Mouse (Mus musculus) left cerebral cortex, adult 18-20 months (tissue): ENCODE measurements around the gene Slc2a1. TPM values are rescaled to one million over a fixed set of nuclear protein-coding genes. Genes with fewer than 3 reads are reported as not detected.

Source experiments
- DNase-seq, 2 experiments: peaks; one replicate each; pipeline ENCODE4 v3.0.0; 2021 to 2022; ENCODE audit warnings: low spot score in 2 of 2, mixed read lengths in 1 of 2
- microRNA-seq, 2 experiments: library from miRNA; unstranded; fragments of <30 nt; microRNA quantifications; one replicate each; pipeline ENCODE4 v1.2.0; 2021
- total RNA-seq, 2 experiments: library from RNA; stranded (reverse); gene quantifications; 2 replicates each; pipeline ENCODE4 v1.2.3; 2021

Slc2a1 gene
- total RNA-seq, 2 experiments from 2014 or later: 75.2 to 91.1 TPM

DNA sequence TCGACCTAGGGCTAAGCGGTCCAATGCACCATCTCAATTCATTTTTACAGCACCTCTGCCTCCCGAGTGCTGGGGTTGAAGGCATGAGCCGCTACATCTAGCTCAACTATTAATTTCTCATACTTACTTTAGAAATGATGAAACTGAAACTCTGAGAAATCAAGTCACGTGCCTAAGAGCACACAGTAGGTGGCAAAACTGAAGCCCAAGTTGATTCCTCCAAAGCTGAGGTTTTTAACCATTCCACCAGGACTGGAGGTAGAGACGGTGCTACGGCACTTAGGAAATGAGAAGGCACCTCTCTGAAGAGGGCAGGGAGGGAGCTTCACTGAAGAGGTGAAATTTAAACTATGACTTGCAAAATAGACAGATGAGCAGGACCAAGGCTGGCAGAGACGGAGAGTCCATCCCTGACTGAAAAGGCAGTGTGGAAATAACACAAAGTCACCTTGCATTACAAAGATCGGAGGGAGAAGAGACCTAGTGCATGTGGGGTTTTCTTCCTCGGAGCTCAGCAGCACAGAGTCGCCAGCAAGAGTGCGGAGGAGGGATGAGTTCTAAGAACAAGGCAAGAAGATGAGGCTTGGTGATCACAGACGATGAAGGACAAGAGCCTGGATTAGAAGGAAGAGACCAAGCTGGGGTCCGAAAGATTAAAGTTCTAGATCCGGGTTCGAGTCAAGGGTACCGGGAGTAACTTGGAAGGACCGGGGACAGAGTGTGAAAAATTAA, 64.6 kb downstream of the Slc2a1 start:
- DNase-seq: peak in 1 of 2 experiments; percentile 31

DNA sequence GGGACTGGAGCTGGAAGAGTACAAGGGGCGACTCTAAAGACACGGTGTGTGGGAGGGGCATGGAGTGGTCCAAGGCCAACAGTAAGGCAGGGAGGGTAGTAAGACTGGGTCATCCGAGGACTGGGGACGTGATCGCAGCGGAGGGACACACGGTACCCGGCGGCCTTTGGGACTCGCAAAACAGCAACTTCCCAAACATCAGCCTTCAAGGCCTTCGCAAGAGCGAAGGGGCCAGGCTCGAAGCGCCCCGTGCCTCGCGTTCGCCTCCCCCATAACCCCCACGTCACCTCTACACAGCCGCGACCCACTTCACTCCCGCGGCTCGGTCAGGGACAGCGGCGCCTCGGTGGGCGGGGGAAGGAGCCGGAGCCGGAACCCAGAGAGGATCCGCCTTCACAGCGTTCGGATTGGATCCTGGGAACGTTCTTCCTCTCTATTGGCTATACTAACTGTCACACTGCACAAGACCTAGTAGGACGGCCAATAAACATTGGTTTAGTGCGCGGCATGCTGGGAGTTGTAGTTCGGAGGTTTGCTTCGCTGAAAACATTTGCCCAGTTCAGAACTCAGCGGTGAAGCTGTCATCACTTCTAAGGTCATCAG, 65.4 kb downstream of the Slc2a1 start, which contains the start of gene Zfp691:
Zfp691 (minus strand) TSS at position 345 of the 603 bp plus-strand sequence.
- DNase-seq: peak; percentile 91 to 95

DNA sequence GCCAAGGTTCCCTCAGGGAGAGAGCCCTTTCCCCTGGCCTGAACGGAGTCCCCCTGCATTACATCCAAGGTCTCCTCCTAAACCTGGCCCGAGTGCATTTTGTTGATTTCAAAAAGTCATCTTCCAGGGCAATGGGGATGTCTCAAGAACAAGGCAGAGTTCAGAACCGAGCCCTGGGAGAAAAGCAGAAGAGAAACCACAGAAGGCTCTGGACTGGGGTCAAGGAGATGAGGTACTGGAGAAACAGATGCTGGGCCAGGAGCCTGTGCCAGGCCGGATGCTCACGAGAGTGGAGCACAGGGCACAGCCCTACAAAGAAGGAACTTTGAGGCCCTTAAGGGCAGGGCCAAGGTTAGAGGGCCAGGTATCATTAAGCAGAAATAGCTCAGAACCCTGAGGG, 69.2 kb downstream of the Slc2a1 start:
- DNase-seq: no peak

DNA sequence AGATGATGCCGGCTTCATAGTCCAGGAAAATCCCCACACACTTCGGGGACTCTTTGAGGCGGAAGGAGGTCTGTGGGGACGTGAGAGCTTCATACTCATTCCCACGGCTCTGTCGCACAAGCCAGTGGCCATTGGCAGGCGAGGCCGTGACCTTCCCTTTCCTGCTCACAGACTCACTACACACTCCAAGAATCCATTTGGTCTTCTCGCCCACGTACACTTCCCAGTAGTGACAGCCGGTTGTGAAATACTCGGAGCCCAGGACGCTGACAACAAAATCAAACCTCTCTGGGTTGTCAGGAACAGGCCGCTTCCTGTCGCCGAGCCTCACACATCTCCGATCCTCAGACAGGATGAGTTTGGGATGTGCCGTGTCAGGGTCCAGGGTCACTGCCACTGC, 69.8 kb downstream of the Slc2a1 start:
- no peak for DNase-seq

DNA sequence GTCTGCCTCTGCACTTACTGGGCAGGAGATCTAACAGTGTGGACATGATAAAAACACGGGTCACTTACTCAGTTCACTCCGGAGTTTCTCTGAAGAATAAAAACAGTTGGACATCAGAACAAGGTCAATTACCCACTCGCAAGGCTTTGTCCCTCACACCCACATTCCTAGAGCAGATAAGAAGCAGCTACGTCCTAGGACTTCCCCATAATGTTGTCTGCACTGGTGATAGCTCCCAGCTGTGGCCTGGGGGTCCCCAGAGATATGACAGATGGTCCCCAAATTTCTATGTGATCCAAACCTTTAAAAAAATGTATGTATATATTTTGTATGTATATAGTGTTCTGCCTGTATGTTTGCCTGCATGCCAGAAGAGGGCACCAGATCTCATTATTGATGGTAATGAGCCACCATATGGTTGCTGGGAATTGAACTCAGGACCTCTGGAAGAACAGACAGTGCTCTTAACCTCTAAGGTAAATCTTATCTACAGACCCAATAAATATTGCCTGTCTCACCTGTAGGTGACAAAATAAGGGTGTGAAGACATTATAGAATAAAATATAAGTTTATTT, 71.7 kb downstream of the Slc2a1 start:
- no peak for DNase-seq

DNA sequence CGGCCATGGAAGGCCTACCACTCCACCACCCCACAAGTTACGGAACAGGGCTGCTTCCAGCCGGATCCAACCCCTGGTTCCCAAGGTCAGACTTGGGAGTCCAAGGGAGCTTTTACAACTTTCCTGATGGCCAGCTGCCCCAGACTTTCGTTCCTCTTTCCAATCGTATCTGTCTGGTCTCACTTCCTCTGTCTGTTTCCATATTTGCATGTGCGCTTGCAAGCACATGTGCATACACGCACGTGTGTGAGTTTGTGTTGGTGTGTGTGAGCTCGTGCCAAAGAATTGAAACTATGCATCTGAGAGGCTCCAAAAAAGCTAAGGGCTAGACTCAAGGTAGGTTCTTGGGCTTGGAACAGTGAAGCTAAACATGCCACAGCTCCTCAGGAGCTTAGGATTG, 72.9 kb downstream of the Slc2a1 start:
- DNase-seq: no peak

DNA sequence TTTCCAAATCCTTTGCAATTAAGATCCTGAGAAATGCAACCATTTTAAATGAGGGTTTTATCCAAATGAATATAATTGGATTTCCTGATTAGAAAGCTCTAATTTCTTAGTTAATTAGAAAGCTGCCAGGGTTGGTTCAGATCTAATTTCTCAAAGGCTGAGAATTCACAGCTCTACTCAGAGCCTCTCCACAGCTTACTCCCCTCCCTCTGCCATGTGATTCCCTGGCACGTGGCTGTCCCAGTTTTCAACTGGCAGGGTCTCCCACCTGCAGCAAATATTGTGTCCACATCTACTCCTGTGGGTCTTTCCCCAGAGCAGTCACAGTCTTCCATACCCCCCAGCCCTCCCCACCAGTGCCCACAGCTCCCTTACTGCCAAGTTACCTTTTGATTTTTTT, 75.0 kb downstream of the Slc2a1 start:
- no peak for DNase-seq

DNA sequence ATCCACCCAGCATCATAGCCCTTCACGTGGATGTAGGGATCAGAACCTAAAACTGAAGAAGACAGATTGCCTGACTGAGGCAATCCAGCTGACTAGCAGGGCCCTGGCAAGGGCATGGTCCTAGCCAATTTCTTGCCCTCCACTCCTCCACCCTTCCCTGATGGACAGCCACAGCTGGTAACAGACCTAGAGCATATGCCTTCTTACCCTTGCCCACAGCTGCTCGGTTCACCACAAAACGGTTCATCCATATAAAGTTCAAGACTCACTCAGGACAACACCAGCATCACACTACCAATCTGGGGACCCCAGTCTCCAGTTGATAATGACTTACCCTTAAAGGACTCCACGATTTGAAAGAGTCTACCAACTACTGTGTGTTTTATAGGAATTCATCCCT, 77.3 kb downstream of the Slc2a1 start:
- no peak for DNase-seq

Small RNAs within 50 kb of the gene (microRNA-seq; reads per million reads assigned to microRNA genes)
- gene Mir1957a: 0 to 0.42 reads per million in 2 experiments

Other genes with a start within 250 kb of the Slc2a1 start
- not detected for gene Olfr1331, start 244.1 kb upstream of the Slc2a1 start, total RNA-seq
- gene Olfr1330, start 220.1 kb upstream of the Slc2a1 start, total RNA-seq: not detected
- not detected for gene Olfr1329, start 191.2 kb upstream of the Slc2a1 start, total RNA-seq
- gene Olfr1328, start 170.1 kb upstream of the Slc2a1 start, total RNA-seq: not detected
- gene Lao1, start 147.1 kb upstream of the Slc2a1 start, total RNA-seq: not detected
- gene Zfp691, start 65.5 kb downstream of the Slc2a1 start, total RNA-seq: 1 to 10 TPM; 6.2 to 7.5 TPM
- gene Ermap, start 81.3 kb downstream of the Slc2a1 start, total RNA-seq: under 1 TPM; 0.40 TPM
- 10 to 100 TPM; 16.2 to 18.8 TPM for gene Svbp, start 86.6 kb downstream of the Slc2a1 start, total RNA-seq
- gene Tmem269, start 109.5 kb downstream of the Slc2a1 start, total RNA-seq: under 1 TPM; 0.30 to 0.49 TPM
- gene AU022252, start 124.0 kb downstream of the Slc2a1 start, total RNA-seq: 10 to 100 TPM; 25.2 to 29.5 TPM
- 1 to 10 TPM; 7.6 to 7.8 TPM for gene P3h1, start 124.2 kb downstream of the Slc2a1 start, total RNA-seq
- gene Cldn19, start 146.7 kb downstream of the Slc2a1 start, total RNA-seq: under 1 TPM in 1 of 2 experiments, not detected in 1; 0.44 TPM
- gene Ybx1, start 185.9 kb downstream of the Slc2a1 start, total RNA-seq: 100 to 1,000 TPM; 178 to 187 TPM
- gene Ppih, start 211.8 kb downstream of the Slc2a1 start, total RNA-seq: 10 to 100 TPM; 16.2 to 17.4 TPM